Mouse (Mus musculus): ENCODE results near the gene Neurl4.

GRCm38 (mm10) chr11:69947337-69948065, 46.6 kb downstream of the Neurl4 start:
- TF ChIP-seq CTCF (IDR thresholded peaks at IDR 0.05; ENCODE audit: control insufficient read depth, insufficient read depth, low read length) (no peak), POLR2A (IDR thresholded peaks at IDR 0.05; ENCODE audit: borderline replicate concordance, control insufficient read depth, low read depth, low read length) (no peak)
